Mouse (Mus musculus): ENCODE measurements around the gene Elk1. TPM values are rescaled to one million over a fixed set of nuclear protein-coding genes. Genes with fewer than 3 reads are reported as not detected.

Gene Elk1
- 3.6 TPM for polyA plus RNA-seq (2014; fragmentation: Illumina TruSeq; extraction: RNeasy Lipid Tissue Mini Kit (QIAGEN cat#74804); ENCODE audit: insufficient read depth, low read depth, low replicate concordance)

GRCm38 (mm10) chrX:20950191-20950880, at the start of gene Elk1:
TSS of gene Elk1 (minus strand) at chrX:20950608.

GRCm38 (mm10) chrX:20961477-20962378, 11.3 kb upstream of the Elk1 start, which contains the start of gene Uxt:
TSS of gene Uxt (minus strand) at chrX:20962017.

GRCm38 (mm10) chrX:20931364-20931763, 19.0 kb downstream of the Elk1 start, which contains the start of gene Cfp:
TSS of gene Cfp (minus strand) at chrX:20931555.

GRCm38 (mm10) chrX:20920844-20921364, 29.5 kb downstream of the Elk1 start, which contains the start of gene Syn1:
TSS of gene Syn1 (minus strand) at chrX:20921004.

Other genes starting within 250 kb of the Elk1 start
- gene Usp11, start 246.7 kb downstream of the Elk1 start, polyA plus RNA-seq (2014; fragmentation: Illumina TruSeq; extraction: RNeasy Lipid Tissue Mini Kit (QIAGEN cat#74804); ENCODE audit: insufficient read depth, low read depth, low replicate concordance): 5.2 TPM
- 49.2 TPM for gene Araf, start 152.8 kb downstream of the Elk1 start, polyA plus RNA-seq (2014; fragmentation: Illumina TruSeq; extraction: RNeasy Lipid Tissue Mini Kit (QIAGEN cat#74804); ENCODE audit: insufficient read depth, low read depth, low replicate concordance)
- gene Timp1, start 80.4 kb downstream of the Elk1 start, polyA plus RNA-seq (2014; fragmentation: Illumina TruSeq; extraction: RNeasy Lipid Tissue Mini Kit (QIAGEN cat#74804); ENCODE audit: insufficient read depth, low read depth, low replicate concordance): 19.8 TPM
- gene Syn1, start 29.6 kb downstream of the Elk1 start, polyA plus RNA-seq (2014; fragmentation: Illumina TruSeq; extraction: RNeasy Lipid Tissue Mini Kit (QIAGEN cat#74804); ENCODE audit: insufficient read depth, low read depth, low replicate concordance): 0.33 TPM
- gene Cfp, start 19.1 kb downstream of the Elk1 start, polyA plus RNA-seq (2014; fragmentation: Illumina TruSeq; extraction: RNeasy Lipid Tissue Mini Kit (QIAGEN cat#74804); ENCODE audit: insufficient read depth, low read depth, low replicate concordance): 32.9 TPM
- gene Uxt, start 11.4 kb upstream of the Elk1 start, polyA plus RNA-seq (2014; fragmentation: Illumina TruSeq; extraction: RNeasy Lipid Tissue Mini Kit (QIAGEN cat#74804); ENCODE audit: insufficient read depth, low read depth, low replicate concordance): 43.8 TPM
- gene Zfp182, start 111.7 kb upstream of the Elk1 start, polyA plus RNA-seq (2014; fragmentation: Illumina TruSeq; extraction: RNeasy Lipid Tissue Mini Kit (QIAGEN cat#74804); ENCODE audit: insufficient read depth, low read depth, low replicate concordance): 2.5 TPM
- gene Spaca5, start 117.8 kb upstream of the Elk1 start, polyA plus RNA-seq (2014; fragmentation: Illumina TruSeq; extraction: RNeasy Lipid Tissue Mini Kit (QIAGEN cat#74804); ENCODE audit: insufficient read depth, low read depth, low replicate concordance): not detected
- gene Zfp300, start 138.9 kb upstream of the Elk1 start, polyA plus RNA-seq (2014; fragmentation: Illumina TruSeq; extraction: RNeasy Lipid Tissue Mini Kit (QIAGEN cat#74804); ENCODE audit: insufficient read depth, low read depth, low replicate concordance): 0.39 TPM
- gene Ssxa1, start 165.2 kb upstream of the Elk1 start, polyA plus RNA-seq (2014; fragmentation: Illumina TruSeq; extraction: RNeasy Lipid Tissue Mini Kit (QIAGEN cat#74804); ENCODE audit: insufficient read depth, low read depth, low replicate concordance): not detected
- not detected for gene Gm21876, start 225.0 kb upstream of the Elk1 start, polyA plus RNA-seq (2014; fragmentation: Illumina TruSeq; extraction: RNeasy Lipid Tissue Mini Kit (QIAGEN cat#74804); ENCODE audit: insufficient read depth, low read depth, low replicate concordance)